Mouse (Mus musculus) limb, embryonic 10.5 days (tissue): Measurements from ENCODE around the gene Gm5134. TPM values are rescaled to one million over a fixed set of nuclear protein-coding genes. Genes with fewer than 3 reads are reported as not detected.
"Not testable (repeated sequence)": the region's sequence is repeated elsewhere in the genome, so short reads cannot be mapped to it uniquely, and the experiment has no call there.

Experiments used
- DNase-seq: peaks from one replicate; pipeline ENCODE4 v3.0.0-alpha.2; 2017; ENCODE audit warnings: low spot score
- H3K27ac ChIP-seq: fragments of 300-500 bp; sonication (generic); 2 replicates; pipeline ENCODE4 v1.5.1; 2016; ENCODE audit warnings: mild to moderate bottlenecking
- H3K27me3 ChIP-seq: fragments of 300-500 bp; sonication (generic); 2 replicates; pipeline ENCODE4 v1.6.1; 2016; ENCODE audit warnings: low read depth, mild to moderate bottlenecking; ENCODE audit not compliant: poor library complexity, severe bottlenecking
- H3K36me3 ChIP-seq: fragments of 300-500 bp; sonication (generic); 2 replicates; pipeline ENCODE4 v1.6.1; 2016; ENCODE audit warnings: mild to moderate bottlenecking, moderate library complexity
- H3K4me1 ChIP-seq: fragments of 300-500 bp; sonication (generic); 2 replicates; pipeline ENCODE4 v1.6.1; 2016
- H3K4me3 ChIP-seq: fragments of 300-500 bp; sonication (generic); 2 replicates; pipeline ENCODE4 v1.5.1; 2016; ENCODE audit warnings: mild to moderate bottlenecking, moderate library complexity
- H3K9me3 ChIP-seq: fragments of 300-500 bp; sonication (generic); replicated peaks from 2 replicates; pipeline ENCODE4 v1.6.1; 2016; ENCODE audit warnings: mild to moderate bottlenecking
- whole genome bisulfite sequencing: fragments of 180-500 bp; shearing (Covaris S2); methylation state at CpG from one replicate; pipeline ENCODE4 v1.1.7; 2016; 5-methylcytosine and 5-hydroxymethylcytosine counted together
- polyA plus RNA-seq: library from polyadenylated mRNA; unstranded; fragments of >200 nt; fragmentation: Nextera tagmentation; extraction: Ambion mirVana; gene quantifications from 2 replicates; pipeline ENCODE4 v1.2.1, GENCODE M21; 2016

The Gm5134 gene
- polyA plus RNA-seq, 1 experiment from 2014 or later: not detected

DNA sequence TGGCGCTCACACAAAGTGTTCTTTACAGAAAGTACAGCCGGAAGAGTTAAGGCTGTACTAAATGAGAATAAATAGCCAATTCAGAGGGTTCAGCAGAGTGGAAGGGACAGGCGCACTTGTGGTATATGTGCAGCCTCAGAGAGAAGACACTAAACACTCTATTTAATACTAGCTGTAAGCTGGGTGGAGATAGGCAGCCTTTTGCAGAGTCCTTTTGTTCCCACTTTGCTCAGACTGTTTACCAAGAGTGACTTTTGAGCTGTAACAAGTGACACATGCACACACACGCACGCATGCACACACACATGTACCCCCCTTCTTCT lies 24.5 kb downstream of the Gm5134 start:
- no peak overlapping the region for H3K27ac ChIP-seq
- no peak for DNase-seq
- no peak overlapping the region for H3K4me3 ChIP-seq
- no peaks in the 10 kb centered on the region for H3K36me3 ChIP-seq
- 93% methylated on average over 5 of the region's 5 CpGs for WGBS
- no peaks in the 10 kb centered on the region for H3K9me3 ChIP-seq
- no peaks in the 10 kb centered on the region for H3K27me3 ChIP-seq
- no peaks in the 10 kb centered on the region for H3K4me1 ChIP-seq

DNA sequence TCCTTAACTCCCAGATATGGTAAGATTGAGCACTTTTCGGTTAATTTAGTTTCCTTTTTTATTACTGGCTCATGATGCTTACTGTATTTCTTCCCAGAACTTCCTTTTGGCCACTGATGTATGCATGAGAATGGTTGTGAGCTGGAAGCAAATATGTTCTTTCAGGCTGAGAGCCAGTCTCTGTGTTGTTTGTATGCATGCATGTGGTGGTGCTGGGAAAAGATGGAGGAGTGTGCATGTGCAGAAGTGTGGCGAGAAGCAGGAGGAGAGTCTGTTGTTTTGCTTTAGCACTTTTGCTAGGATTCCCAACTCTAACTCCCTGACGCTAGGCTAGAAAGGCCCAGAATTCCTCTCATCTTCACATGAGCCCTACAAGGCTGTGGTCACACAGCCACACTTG lies 25.1 kb downstream of the Gm5134 start:
- Histone ChIP-seq H3K9me3 (no peaks in the 10 kb centered on the region), H3K4me3 (no peak overlapping the region), H3K27me3 (no peaks in the 10 kb centered on the region), H3K4me1 (no peaks in the 10 kb centered on the region), H3K36me3 (no peaks in the 10 kb centered on the region), H3K27ac (no peak overlapping the region)
- DNase-seq: no peak
- 89% methylated on average over 3 of the region's 3 CpGs for WGBS

DNA sequence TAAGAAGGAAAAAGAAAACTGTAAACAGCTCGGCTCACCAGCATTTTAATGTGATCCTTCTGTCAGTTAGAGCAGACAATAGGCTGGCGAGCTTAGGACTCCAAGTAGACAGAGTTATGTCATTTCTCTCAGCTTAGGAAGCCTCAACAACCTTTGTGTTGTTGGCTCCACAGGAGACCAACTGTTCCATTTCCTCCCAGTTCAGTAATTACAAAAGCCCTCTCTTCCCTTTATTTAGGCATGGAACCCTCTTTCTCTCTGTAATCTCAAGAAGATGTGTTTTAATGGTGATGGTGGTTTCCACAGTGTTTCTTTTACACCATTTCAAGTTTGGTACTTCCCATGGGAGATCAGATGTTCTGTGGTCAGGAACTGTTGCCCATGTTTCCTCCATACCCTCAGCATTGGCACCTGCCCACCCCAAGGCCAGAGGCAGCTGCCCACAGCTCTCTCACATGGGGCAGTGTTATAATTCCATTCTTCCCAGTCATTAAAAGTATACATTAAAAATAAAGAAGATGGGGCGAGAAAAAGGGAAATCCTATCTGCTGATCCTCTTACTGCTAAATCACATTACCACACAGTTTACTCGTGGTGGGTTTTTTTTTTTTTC lies 36.2 kb downstream of the Gm5134 start:
- Histone ChIP-seq H3K27me3 (no peaks in the 10 kb centered on the region), H3K4me3 (no peak overlapping the region), H3K27ac (no peak overlapping the region), H3K9me3 (no peaks in the 10 kb centered on the region), H3K4me1 (no peaks in the 10 kb centered on the region), H3K36me3 (no peaks in the 10 kb centered on the region)
- DNase-seq: no peak
- 85% methylated on average over 4 of the region's 4 CpGs for WGBS

DNA sequence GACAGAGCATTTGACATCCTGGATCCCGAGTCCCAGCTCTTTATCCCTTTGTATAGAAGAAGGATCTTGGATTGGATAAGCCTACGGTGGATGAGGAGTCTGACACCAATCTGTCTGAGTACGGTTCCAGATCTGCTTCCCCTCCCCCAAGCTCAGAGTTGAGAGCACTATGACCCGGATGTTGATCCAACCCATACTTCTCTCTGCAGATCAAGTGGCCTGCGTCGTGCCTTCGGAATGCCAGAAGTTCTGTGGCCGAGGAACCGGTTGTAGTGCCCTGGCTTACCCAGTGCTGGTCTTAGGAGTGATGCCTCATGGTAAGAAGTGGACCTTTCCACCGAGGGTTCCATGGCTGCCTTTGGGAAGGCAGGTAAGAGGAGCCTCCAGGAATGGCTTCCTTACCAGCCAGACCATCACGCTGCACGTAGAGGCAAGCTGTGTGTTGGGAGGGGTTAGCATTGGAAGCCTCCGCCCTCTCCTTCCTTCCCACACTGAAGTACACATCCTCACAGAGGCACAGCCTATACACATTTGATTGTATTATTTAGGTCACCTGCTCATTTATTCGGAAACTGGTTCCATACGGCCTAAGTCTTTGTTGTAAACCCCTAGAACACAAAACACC lies 39.4 kb downstream of the Gm5134 start:
- WGBS: 91% methylated on average over 15 of the region's 15 CpGs
- no peaks in the 10 kb centered on the region for H3K27me3 ChIP-seq
- H3K4me3 ChIP-seq: no peak overlapping the region
- no peak for DNase-seq
- no peak overlapping the region for H3K27ac ChIP-seq
- no peaks in the 10 kb centered on the region for H3K36me3 ChIP-seq
- no peaks in the 10 kb centered on the region for H3K9me3 ChIP-seq
- H3K4me1 ChIP-seq: no peaks in the 10 kb centered on the region

DNA sequence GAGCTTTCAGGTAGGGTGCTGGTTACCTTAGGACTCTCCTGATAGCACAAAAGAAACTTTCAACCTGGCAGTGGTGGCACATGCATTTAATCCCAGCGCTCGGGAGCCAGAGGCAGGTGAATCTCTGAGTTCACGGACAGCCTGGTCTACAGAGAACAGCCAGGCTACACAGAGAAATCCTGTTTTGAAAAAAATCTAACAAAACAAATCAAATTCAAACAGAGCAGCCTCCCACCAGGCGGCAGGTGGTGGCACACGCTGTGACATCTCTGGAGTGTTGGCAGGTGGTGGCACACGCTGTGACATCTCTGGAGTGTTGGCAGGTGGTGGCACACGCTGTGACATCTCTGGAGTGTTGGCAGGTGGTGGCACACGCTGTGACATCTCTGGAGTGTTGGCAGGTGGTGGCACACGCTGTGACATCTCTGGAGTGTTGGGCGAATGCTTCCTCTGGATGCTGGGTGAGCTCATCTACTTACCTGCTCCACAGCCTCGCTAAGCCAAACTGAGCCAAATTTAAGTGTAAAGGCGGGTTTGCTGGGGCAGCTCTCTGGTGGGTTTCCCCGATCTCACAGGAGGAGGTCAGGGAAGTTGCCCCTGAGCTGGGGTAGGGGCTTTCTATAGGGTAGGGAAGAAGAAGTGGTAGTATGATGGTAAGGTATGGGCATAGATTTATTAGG lies 40.4 kb downstream of the Gm5134 start:
- not testable (repeated sequence) for H3K4me3 ChIP-seq, H3K27ac ChIP-seq, DNase-seq, H3K4me1 ChIP-seq, H3K9me3 ChIP-seq, H3K27me3 ChIP-seq, H3K36me3 ChIP-seq
- WGBS: 83% methylated on average over 13 of the region's 13 CpGs

DNA sequence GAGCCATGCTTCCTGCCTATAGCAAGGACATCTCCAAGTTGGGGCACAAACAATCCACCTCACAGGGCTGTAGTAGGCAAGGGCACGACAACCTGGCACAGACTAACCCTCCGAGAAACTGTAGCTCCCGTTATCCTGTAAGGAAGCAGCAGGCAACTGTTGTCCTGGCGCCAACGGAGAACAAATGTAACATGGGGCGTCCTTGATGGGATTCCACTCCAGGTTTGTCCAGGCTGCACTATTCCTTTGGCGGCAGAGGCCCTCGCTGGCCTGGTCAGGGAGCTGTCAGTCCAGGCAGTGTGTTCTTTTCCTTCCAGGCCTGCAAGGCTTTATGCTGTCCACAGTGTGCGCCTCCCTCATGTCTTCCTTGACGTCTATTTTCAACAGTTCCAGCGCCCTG lies 41.1 kb downstream of the Gm5134 start:
- Histone ChIP-seq H3K4me3 (no peak overlapping the region), H3K27me3 (no peaks in the 10 kb centered on the region), H3K27ac (no peak overlapping the region), H3K36me3 (no peaks in the 10 kb centered on the region), H3K9me3 (no peaks in the 10 kb centered on the region), H3K4me1 (no peaks in the 10 kb centered on the region)
- WGBS: 90% methylated on average over 11 of the region's 11 CpGs
- no peak for DNase-seq

DNA sequence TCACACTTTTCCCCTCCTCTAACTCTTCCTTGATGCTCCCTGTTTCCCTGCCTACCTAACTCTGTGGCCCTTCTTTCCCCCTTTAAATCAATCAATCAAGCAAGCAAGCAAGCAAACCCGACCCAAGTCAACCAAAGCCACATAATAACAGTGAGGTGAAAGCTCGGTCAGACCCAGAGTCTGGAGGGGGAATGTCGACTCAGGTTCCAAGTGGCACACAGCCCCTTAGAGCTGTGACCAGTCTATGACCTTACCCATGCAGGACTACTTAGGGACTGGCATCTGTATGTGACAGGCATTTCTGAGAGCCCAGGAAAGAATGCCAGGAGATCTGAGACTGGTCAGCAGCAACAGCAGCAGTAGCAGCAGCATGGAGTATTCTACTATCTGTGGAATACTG lies 42.0 kb downstream of the Gm5134 start:
- no peak for DNase-seq
- Histone ChIP-seq H3K4me3 (no peak overlapping the region), H3K27ac (no peak overlapping the region), H3K4me1 (peaks cover 7% of the 10 kb centered on the region), H3K9me3 (no peaks in the 10 kb centered on the region), H3K36me3 (no peaks in the 10 kb centered on the region), H3K27me3 (no peaks in the 10 kb centered on the region)
- WGBS: 49% methylated on average over 3 of the region's 3 CpGs

DNA sequence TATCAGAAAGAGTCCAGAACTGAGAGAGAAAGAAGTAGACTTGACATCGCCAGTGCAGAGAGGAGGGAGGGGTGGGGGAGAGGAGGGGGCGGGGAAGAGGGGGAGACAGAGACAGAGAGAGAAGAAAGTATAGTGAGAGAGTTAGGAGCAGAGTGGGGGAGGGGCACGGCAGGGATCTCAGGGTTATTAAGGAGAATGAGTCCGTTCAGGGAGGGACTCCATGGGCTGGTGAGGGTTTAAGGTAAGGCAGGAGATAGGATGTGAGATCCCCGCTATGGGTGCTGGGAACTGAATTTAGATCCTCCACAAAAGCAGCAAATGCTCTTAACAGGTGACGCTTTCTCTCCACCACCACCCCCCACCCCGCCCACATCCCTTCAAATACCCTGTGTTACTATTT lies 46.8 kb downstream of the Gm5134 start:
- Histone ChIP-seq H3K27ac (no peak overlapping the region), H3K36me3 (no peaks in the 10 kb centered on the region), H3K9me3 (no peaks in the 10 kb centered on the region), H3K27me3 (no peaks in the 10 kb centered on the region), H3K4me1 (peaks cover 15% of the 10 kb centered on the region), H3K4me3 (no peak overlapping the region)
- no peak for DNase-seq
- 28% methylated on average over 6 of the region's 7 CpGs for WGBS

DNA sequence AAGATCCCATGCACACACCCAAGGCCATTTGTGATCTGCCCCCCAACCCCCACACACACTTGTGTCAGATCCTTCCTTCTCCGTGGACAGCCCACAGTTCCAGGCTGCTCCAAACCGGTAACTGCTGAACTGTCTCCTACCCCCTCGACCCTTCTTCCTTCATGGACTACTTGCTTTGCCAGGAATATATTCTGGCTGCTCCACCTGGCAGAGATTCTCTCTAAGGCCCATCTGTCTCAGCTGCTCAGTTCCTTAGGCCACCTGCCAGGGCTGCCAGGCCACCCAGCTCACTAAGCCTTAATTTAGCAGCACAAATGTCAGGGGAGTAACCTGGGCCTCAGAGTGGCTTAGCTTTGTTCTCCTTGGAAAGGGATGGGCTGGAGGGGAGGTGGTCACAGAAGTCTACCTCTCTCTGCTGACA lies 47.8 kb downstream of the Gm5134 start:
- 39% methylated on average over 3 of the region's 3 CpGs for WGBS
- H3K27me3 ChIP-seq: no peaks in the 10 kb centered on the region

DNA sequence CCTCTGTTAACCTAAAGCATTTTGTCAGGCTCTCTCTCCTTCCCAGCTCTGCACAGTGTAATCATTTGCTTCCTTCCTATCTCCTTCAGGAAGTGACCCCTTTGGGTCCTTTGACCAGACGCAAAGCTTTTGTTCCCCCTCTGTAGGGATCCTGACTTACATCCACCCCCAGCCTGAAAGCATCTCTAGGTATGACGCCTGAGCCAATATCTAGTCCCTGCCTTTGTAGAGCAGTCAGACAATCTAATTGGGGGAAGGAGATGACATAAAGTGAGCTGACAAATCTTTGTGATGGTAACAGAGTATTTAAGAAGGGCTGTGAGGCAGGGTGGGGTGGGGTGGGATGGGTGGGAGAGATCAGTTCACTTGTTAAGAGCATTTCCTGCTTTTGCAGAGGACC lies 48.3 kb downstream of the Gm5134 start:
- H3K27me3 ChIP-seq: no peaks in the 10 kb centered on the region
- no peak for DNase-seq
- H3K27ac ChIP-seq: no peak overlapping the region
- no peaks in the 10 kb centered on the region for H3K9me3 ChIP-seq
- 41% methylated on average over 2 of the region's 2 CpGs for WGBS
- no peaks in the 10 kb centered on the region for H3K36me3 ChIP-seq
- no peak overlapping the region for H3K4me3 ChIP-seq
- peaks cover 15% of the 10 kb centered on the region for H3K4me1 ChIP-seq

More for the DNA sequence above, 47.8 kb downstream of the Gm5134 start:
- Histone ChIP-seq H3K36me3 (no peaks in the 10 kb centered on the region), H3K9me3 (no peaks in the 10 kb centered on the region), H3K4me1 (peaks cover 15% of the 10 kb centered on the region), H3K4me3 (no peak overlapping the region), H3K27ac (no peak overlapping the region)
- no peak for DNase-seq

DNA sequence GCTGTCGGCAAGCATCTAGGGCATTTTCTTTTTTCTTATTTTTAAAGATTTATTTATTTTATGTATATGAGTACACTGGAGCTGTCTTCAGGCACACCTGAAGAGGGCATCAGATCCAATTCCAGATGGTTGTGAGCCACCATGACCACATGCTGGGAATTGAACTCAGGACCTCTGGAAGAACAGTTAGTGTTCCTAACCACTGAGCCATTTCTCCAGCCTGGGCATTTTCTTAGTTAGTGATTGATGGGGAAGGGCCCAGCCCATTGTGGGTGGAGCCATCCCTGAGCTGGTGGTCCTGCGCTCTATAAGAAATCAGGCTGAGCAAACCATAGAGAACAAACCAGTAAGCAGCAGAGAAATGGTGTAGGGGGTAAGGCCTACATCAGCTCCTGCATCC lies 48.9 kb downstream of the Gm5134 start:
- no peaks in the 10 kb centered on the region for H3K36me3 ChIP-seq
- no peak for DNase-seq
- no peaks in the 10 kb centered on the region for H3K27me3 ChIP-seq
- peaks cover 15% of the 10 kb centered on the region for H3K4me1 ChIP-seq
- H3K9me3 ChIP-seq: no peaks in the 10 kb centered on the region
- WGBS: 87% methylated on average over 2 of the region's 2 CpGs
- H3K4me3 ChIP-seq: no peak overlapping the region
- H3K27ac ChIP-seq: no peak overlapping the region

DNA sequence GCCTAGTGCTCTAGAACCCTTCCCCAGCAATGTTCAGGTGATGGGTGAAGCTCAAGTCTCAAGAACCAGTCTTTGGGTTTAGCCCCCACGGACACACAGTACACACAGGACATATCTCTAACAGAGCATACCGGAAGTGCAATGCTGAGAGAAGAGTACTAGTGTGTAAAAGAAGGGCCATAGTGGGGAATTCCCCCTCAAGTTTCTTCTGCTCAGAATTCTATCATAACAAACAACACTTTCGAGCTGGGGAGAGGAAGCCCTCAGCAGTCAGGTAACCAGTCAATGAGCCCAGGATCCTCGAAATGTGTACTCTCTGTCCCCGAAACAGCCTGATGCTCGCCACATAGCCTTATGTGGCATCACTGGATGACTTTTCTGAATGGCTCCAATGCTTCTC lies 52.1 kb downstream of the Gm5134 start:
- no peak overlapping the region for H3K27ac ChIP-seq
- H3K4me3 ChIP-seq: no peak overlapping the region
- DNase-seq: no peak
- WGBS: 89% methylated on average over 6 of the region's 6 CpGs
- H3K36me3 ChIP-seq: no peaks in the 10 kb centered on the region
- H3K27me3 ChIP-seq: no peaks in the 10 kb centered on the region
- peaks cover 8% of the 10 kb centered on the region; the same call in 1 of the 2 replicates for H3K4me1 ChIP-seq
- H3K9me3 ChIP-seq: no peaks in the 10 kb centered on the region

DNA sequence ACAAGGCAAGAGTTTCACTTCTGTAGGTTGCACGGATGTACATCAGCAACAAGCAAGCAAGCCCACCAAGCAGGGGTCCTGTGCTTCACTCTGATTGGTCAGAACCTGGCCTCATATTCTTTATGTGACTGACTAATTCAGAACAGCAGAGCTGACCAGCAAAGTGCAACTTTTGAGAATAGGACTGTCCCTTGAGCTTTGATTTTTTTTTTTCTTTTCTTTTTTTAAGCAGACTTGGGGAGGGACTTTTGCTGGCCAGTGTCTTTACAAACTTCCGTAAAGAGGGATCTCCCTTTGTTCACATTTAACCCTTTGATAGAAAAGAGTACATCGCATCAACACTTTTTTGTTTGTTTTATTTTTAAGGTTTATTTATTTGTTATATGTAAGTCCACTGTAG lies 55.5 kb downstream of the Gm5134 start:
- Histone ChIP-seq H3K9me3 (no peaks in the 10 kb centered on the region), H3K27ac (no peak overlapping the region), H3K27me3 (no peaks in the 10 kb centered on the region), H3K36me3 (no peaks in the 10 kb centered on the region), H3K4me3 (no peak overlapping the region), H3K4me1 (no peaks in the 10 kb centered on the region)
- DNase-seq: no peak
- 92% methylated on average over 3 of the region's 3 CpGs for WGBS
